Mouse (Mus musculus): Measurements from ENCODE around the gene Ctc1. TPM values are rescaled to one million over a fixed set of nuclear protein-coding genes. Genes with fewer than 3 reads are reported as not detected.

Gene Ctc1
- total and polyA plus RNA-seq, 2 experiments from 2014 or later = 18.6 to 40.0 TPM

GRCm38 (mm10) chr11:69016755-69017154 lies 1.0 kb downstream of the Ctc1 start:
- Histone ChIP-seq H3K36me3 (replicated peaks; ENCODE audit: control insufficient read depth, insufficient read depth, low read length) (0 out of 2 replicates have a peak, but pooled peaks cover 8% of the 10 kb centered on the region), H3K9ac (replicated peaks; ENCODE audit: low read depth, low read length) (peak overlapping the region; percentile 76), H3K4me2 (ENCODE audit: low read depth, low read length) (peak overlapping the region; percentile 80), H3K27ac (ENCODE audit: low read depth) (peak overlapping the region; percentile 79), H3K4me1 (ENCODE audit: control insufficient read depth, insufficient read depth) (peaks cover 13% of the 10 kb centered on the region), H3K4me3 (ENCODE audit: low read depth, low read length) (peak overlapping the region; percentile 68), H3K9me3 (replicated peaks; ENCODE audit: control insufficient read depth, low read length) (no peaks in the 10 kb centered on the region), H3K27me3 (ENCODE audit: control insufficient read depth, insufficient read depth, low read length) (no peaks in the 10 kb centered on the region)
- DNase-seq (ENCODE audit: low spot score) = no peak
- ATAC-seq (ENCODE audit: insufficient read depth, low read depth) = no peak
- TF ChIP-seq EP300 (IDR thresholded peaks at IDR 0.05; ENCODE audit: low read depth) (no peak), CTCF (IDR thresholded peaks at IDR 0.05; ENCODE audit: low read depth) (no peak)
- WGBS = 65% methylated on average over 3 of the region's 3 CpGs

GRCm38 (mm10) chr11:69020691-69021090 lies 5.0 kb downstream of the Ctc1 start:
- H3K27ac ChIP-seq (ENCODE audit: low read depth) = no peak overlapping the region
- peaks cover 9% of the 10 kb centered on the region for H3K4me1 ChIP-seq (ENCODE audit: control insufficient read depth, insufficient read depth)
- H3K4me2 ChIP-seq (ENCODE audit: low read depth, low read length) = no peak overlapping the region
- no peaks in the 10 kb centered on the region for H3K9me3 ChIP-seq (replicated peaks; ENCODE audit: control insufficient read depth, low read length)
- TF ChIP-seq CTCF (IDR thresholded peaks at IDR 0.05; ENCODE audit: low read depth) = no peak
- DNase-seq (ENCODE audit: low spot score) = no peak
- no peak for ATAC-seq (ENCODE audit: insufficient read depth, low read depth)
- H3K36me3 ChIP-seq (replicated peaks; ENCODE audit: control insufficient read depth, insufficient read depth, low read length) = peaks cover 47% of the 10 kb centered on the region
- no peaks in the 10 kb centered on the region for H3K27me3 ChIP-seq (ENCODE audit: control insufficient read depth, insufficient read depth, low read length)
- no peak overlapping the region for H3K9ac ChIP-seq (replicated peaks; ENCODE audit: low read depth, low read length)
- H3K4me3 ChIP-seq (ENCODE audit: low read depth, low read length) = no peak overlapping the region

- Histone ChIP-seq H3K4me1 (ENCODE audit: control insufficient read depth, insufficient read depth) (no peaks in the 10 kb centered on the region), H3K27me3 (ENCODE audit: control insufficient read depth, insufficient read depth, low read length) (no peaks in the 10 kb centered on the region), H3K9ac (replicated peaks; ENCODE audit: low read depth, low read length) (no peak overlapping the region), H3K27ac (ENCODE audit: low read depth) (no peak overlapping the region), H3K36me3 (replicated peaks; ENCODE audit: control insufficient read depth, insufficient read depth, low read length) (peaks cover 99% of the 10 kb centered on the region), H3K4me3 (ENCODE audit: low read depth, low read length) (no peak overlapping the region), H3K9me3 (replicated peaks; ENCODE audit: control insufficient read depth, low read length) (no peaks in the 10 kb centered on the region), H3K4me2 (ENCODE audit: low read depth, low read length) (no peak overlapping the region)
- 93% methylated on average over 3 of the region's 3 CpGs for WGBS
- ATAC-seq (ENCODE audit: insufficient read depth, low read depth) = no peak
- no peak for DNase-seq (ENCODE audit: low spot score)
- no peak for TF ChIP-seq CTCF (IDR thresholded peaks at IDR 0.05; ENCODE audit: low read depth)
- no peak for TF ChIP-seq EP300 (IDR thresholded peaks at IDR 0.05; ENCODE audit: low read depth)
Observed at GRCm38 (mm10) chr11:69026562-69026961, 10.9 kb downstream of the Ctc1 start.

- no peak overlapping the region for H3K4me2 ChIP-seq (ENCODE audit: low read depth, low read length)
- no peaks in the 10 kb centered on the region for H3K9me3 ChIP-seq (replicated peaks; ENCODE audit: control insufficient read depth, low read length)
- whole genome bisulfite sequencing = 70% methylated on average over 2 of the region's 2 CpGs
- peaks cover 95% of the 10 kb centered on the region for H3K36me3 ChIP-seq (replicated peaks; ENCODE audit: control insufficient read depth, insufficient read depth, low read length)
- no peak overlapping the region for H3K9ac ChIP-seq (replicated peaks; ENCODE audit: low read depth, low read length)
- ATAC-seq (ENCODE audit: insufficient read depth, low read depth) = no peak
- DNase-seq (ENCODE audit: low spot score) = no peak
- no peak overlapping the region for H3K27ac ChIP-seq (ENCODE audit: low read depth)
- no peak overlapping the region for H3K4me3 ChIP-seq (ENCODE audit: low read depth, low read length)
- H3K4me1 ChIP-seq (ENCODE audit: control insufficient read depth, insufficient read depth) = no peaks in the 10 kb centered on the region
- TF ChIP-seq CTCF (IDR thresholded peaks at IDR 0.05; ENCODE audit: low read depth) = peak; percentile 23; the same call in 1 of the 2 replicates
- TF ChIP-seq EP300 (IDR thresholded peaks at IDR 0.05; ENCODE audit: low read depth) = no peak
- no peaks in the 10 kb centered on the region for H3K27me3 ChIP-seq (ENCODE audit: control insufficient read depth, insufficient read depth, low read length)
Observed at GRCm38 (mm10) chr11:69028805-69029204, 13.1 kb downstream of the Ctc1 start.

GRCm38 (mm10) chr11:69033552-69033951 lies 17.8 kb downstream of the Ctc1 start:
- TF ChIP-seq CTCF (IDR thresholded peaks at IDR 0.05; ENCODE audit: low read depth) (no peak), EP300 (IDR thresholded peaks at IDR 0.05; ENCODE audit: low read depth) (no peak)
- H3K4me2 ChIP-seq (ENCODE audit: low read depth, low read length) = no peak overlapping the region
- no peaks in the 10 kb centered on the region for H3K9me3 ChIP-seq (replicated peaks; ENCODE audit: control insufficient read depth, low read length)
- no peak overlapping the region for H3K27ac ChIP-seq (ENCODE audit: low read depth)
- no peaks in the 10 kb centered on the region for H3K27me3 ChIP-seq (ENCODE audit: control insufficient read depth, insufficient read depth, low read length)
- no peaks in the 10 kb centered on the region for H3K4me1 ChIP-seq (ENCODE audit: control insufficient read depth, insufficient read depth)
- 72% methylated on average over 9 of the region's 9 CpGs for WGBS
- H3K9ac ChIP-seq (replicated peaks; ENCODE audit: low read depth, low read length) = no peak overlapping the region
- no peak overlapping the region for H3K4me3 ChIP-seq (ENCODE audit: low read depth, low read length)
- ATAC-seq (ENCODE audit: insufficient read depth, low read depth) (no peak), DNase-seq (ENCODE audit: low spot score) (no peak)
- H3K36me3 ChIP-seq (replicated peaks; ENCODE audit: control insufficient read depth, insufficient read depth, low read length) = peaks cover 61% of the 10 kb centered on the region

GRCm38 (mm10) chr11:69034585-69034984 lies 18.9 kb downstream of the Ctc1 start:
- Histone ChIP-seq H3K9ac (replicated peaks; ENCODE audit: low read depth, low read length) (no peak overlapping the region), H3K27me3 (ENCODE audit: control insufficient read depth, insufficient read depth, low read length) (no peaks in the 10 kb centered on the region), H3K9me3 (replicated peaks; ENCODE audit: control insufficient read depth, low read length) (no peaks in the 10 kb centered on the region), H3K4me2 (ENCODE audit: low read depth, low read length) (no peak overlapping the region), H3K4me1 (ENCODE audit: control insufficient read depth, insufficient read depth) (0 out of 2 replicates have a peak, but pooled peaks cover 4% of the 10 kb centered on the region), H3K4me3 (ENCODE audit: low read depth, low read length) (no peak overlapping the region), H3K27ac (ENCODE audit: low read depth) (no peak overlapping the region), H3K36me3 (replicated peaks; ENCODE audit: control insufficient read depth, insufficient read depth, low read length) (peaks cover 52% of the 10 kb centered on the region)
- WGBS = 91% methylated on average over 3 of the region's 3 CpGs
- no peak for DNase-seq (ENCODE audit: low spot score)
- no peak for TF ChIP-seq EP300 (IDR thresholded peaks at IDR 0.05; ENCODE audit: low read depth)
- no peak for TF ChIP-seq CTCF (IDR thresholded peaks at IDR 0.05; ENCODE audit: low read depth)
- ATAC-seq (ENCODE audit: insufficient read depth, low read depth) = no peak

Measured in heart, postnatal 0 days (tissue).